Mouse (Mus musculus): Measurements from ENCODE around the gene Limk1.

Limk1 gene

GRCm38 (mm10) chr5:134629508-134629907 is 58.9 kb downstream of the Limk1 start:
- no peak for DNase-seq (ENCODE audit: low spot score)

GRCm38 (mm10) chr5:134622069-134622468 is 66.3 kb downstream of the Limk1 start:
- DNase-seq (ENCODE audit: low spot score), result no peak

GRCm38 (mm10) chr5:134621099-134621640 is 67.2 kb downstream of the Limk1 start:
- DNase-seq (ENCODE audit: low spot score), result no peak

- no peak for DNase-seq (ENCODE audit: low spot score)
These were observed 67.9 kb downstream of the Limk1 start for GRCm38 (mm10) chr5:134620457-134620856.

- peak; percentile 68 for DNase-seq (ENCODE audit: low spot score)
These were observed 71.3 kb downstream of the Limk1 start for GRCm38 (mm10) chr5:134617071-134617470.

GRCm38 (mm10) chr5:134615780-134616179 is 72.6 kb downstream of the Limk1 start:
- no peak for DNase-seq (ENCODE audit: low spot score)

GRCm38 (mm10) chr5:134615380-134615779 is 73.0 kb downstream of the Limk1 start:
- DNase-seq (ENCODE audit: low spot score), result no peak

GRCm38 (mm10) chr5:134614802-134615201 is 73.6 kb downstream of the Limk1 start, which contains the start of gene Lat2:
TSS of gene Lat2 (minus strand) at chr5:134615025.
- DNase-seq (ENCODE audit: low spot score), result no peak

- no peak for DNase-seq (ENCODE audit: low spot score)
These were observed 74.1 kb downstream of the Limk1 start for GRCm38 (mm10) chr5:134614296-134614695.

- no peak for DNase-seq (ENCODE audit: low spot score)
These were observed 74.7 kb downstream of the Limk1 start for GRCm38 (mm10) chr5:134613727-134614126.

GRCm38 (mm10) chr5:134611810-134612521 is 76.4 kb downstream of the Limk1 start:
- no peak for DNase-seq (ENCODE audit: low spot score)

GRCm38 (mm10) chr5:134609916-134610643 is 78.3 kb downstream of the Limk1 start:
- DNase-seq (ENCODE audit: low spot score), result no peak

- no peak for DNase-seq (ENCODE audit: low spot score)
These were observed 81.3 kb downstream of the Limk1 start for GRCm38 (mm10) chr5:134607121-134607520.

- no peak for DNase-seq (ENCODE audit: low spot score)
These were observed 82.1 kb downstream of the Limk1 start for GRCm38 (mm10) chr5:134606314-134606713.

Measured in adipocyte (in vitro differentiated cells).